Mouse (Mus musculus) cerebellum, adult 2 months (tissue): ENCODE measurements around the gene Ypel1. TPM values are rescaled to one million over a fixed set of nuclear protein-coding genes. Genes with fewer than 3 reads are reported as not detected.

Experiments used
- DNase-seq, 2 experiments: peaks; one replicate each; pipeline ENCODE4 v3.0.0; 2021
- H3K27ac ChIP-seq: fragments of 200-500 bp; 2 replicates; pipeline ENCODE4 v1.5.1; 2012; ENCODE audit warnings: low read length, control low read depth, inconsistent platforms; ENCODE audit not compliant: insufficient read depth
- H3K27me3 ChIP-seq: fragments of 200-500 bp; 2 replicates; pipeline ENCODE4 v1.6.1; 2012; ENCODE audit warnings: inconsistent platforms, mild to moderate bottlenecking, low read length, moderate library complexity; ENCODE audit not compliant: control insufficient read depth, insufficient read depth
- H3K4me1 ChIP-seq: fragments of 200-500 bp; 2 replicates; pipeline ENCODE4 v1.6.1; 2011; ENCODE audit warnings: low read length; ENCODE audit not compliant: control insufficient read depth, insufficient read depth
- H3K4me3 ChIP-seq: fragments of 200-500 bp; replicated peaks from 2 replicates; pipeline ENCODE3; 2011; ENCODE audit warnings: mild to moderate bottlenecking, low read depth, low read length, control low read depth; ENCODE audit not compliant: insufficient read depth
- CTCF ChIP-seq: fragments of 200-500 bp; IDR thresholded peaks from 2 replicates; pipeline ENCODE4 v1.5.1; 2011; ENCODE audit warnings: low read depth, mild to moderate bottlenecking, control low read depth, low read length, moderate library complexity, borderline replicate concordance; ENCODE audit not compliant: insufficient read depth
- POLR2A ChIP-seq: fragments of 200-500 bp; IDR thresholded peaks from 2 replicates; pipeline ENCODE4 v1.6.1; 2011; ENCODE audit warnings: low read length, control low read depth, borderline replicate concordance; ENCODE audit not compliant: insufficient read depth
- WGBS: fragments of 180-500 bp; shearing (Covaris S2); methylation state at CpG from one replicate; pipeline ENCODE4 v1.1.7; 2018; 5-methylcytosine and 5-hydroxymethylcytosine counted together
- polyA plus RNA-seq: library from polyadenylated mRNA; depleted of rRNA; stranded (reverse); fragments of >200 nt; gene quantifications from 2 replicates; pipeline ENCODE4 v1.2.3, GENCODE M21; 2012; rRNA removed

The Ypel1 gene
- polyA plus RNA-seq, 1 experiment: 2.2 TPM

- Histone ChIP-seq H3K27ac (no peak overlapping the region), H3K4me3 (no peak overlapping the region), H3K27me3 (no peaks in the 10 kb centered on the region), H3K4me1 (peaks cover 5% of the 10 kb centered on the region; the same call in 1 of the 2 replicates)
- 100% methylated on average over 1 of the region's 1 CpGs for WGBS
- DNase-seq: peak in 1 of 2 experiments; percentile 26
- TF ChIP-seq CTCF (peak; percentile 61; the same call in 1 of the 2 replicates), POLR2A (no peak)
These were observed 57.8 kb downstream of the Ypel1 start for GRCm38 (mm10) chr16:17127292-17127691.

DNA sequence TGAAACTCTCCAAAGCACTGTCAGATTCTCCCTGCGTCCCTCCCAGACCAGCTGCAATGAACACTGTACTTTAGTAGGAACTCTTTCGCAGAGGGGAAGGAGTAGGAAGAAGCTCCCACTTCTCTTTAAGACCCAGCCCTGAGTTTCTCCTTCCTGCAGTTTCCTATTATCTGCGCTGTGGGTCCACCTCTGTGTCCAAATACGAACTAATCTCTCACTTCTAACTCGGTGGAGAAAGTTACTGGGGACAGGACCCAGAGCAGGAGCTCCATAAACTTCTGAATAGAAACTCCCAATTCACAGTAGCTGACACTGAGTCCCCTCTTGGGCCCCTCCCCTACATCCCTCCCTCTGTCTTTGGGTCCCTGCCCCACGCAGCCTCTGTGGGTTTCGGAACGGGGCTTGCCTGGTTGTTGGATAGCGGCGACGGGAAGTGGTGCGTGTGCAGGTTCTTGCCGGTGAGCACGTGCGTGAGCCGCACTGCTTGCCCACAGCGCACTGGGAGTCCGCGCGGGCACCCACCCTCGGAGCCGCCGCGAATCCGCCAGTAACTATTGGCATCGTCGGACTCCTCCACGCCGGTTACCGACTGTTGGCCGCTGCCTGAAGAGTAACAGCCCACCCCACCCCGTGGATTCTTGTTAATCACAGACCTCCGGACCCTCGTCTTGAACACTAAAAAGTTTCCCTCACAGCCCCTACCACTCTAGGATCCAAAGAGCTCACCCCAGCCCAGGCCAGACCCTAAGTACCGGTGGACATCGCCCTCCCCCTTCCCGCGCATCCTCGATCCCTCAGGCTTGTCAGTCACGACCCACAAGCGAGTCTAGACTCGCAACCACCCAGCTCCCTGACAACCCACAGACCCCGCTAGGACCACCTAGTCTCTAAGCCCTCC lies 61.9 kb downstream of the Ypel1 start:
- DNase-seq: peak; percentile 44 to 63
- 3% methylated on average over 43 of the region's 43 CpGs for WGBS
- H3K27me3 ChIP-seq: no peaks in the 10 kb centered on the region
- TF ChIP-seq CTCF (peak; percentile 23; the same call in 1 of the 2 replicates), POLR2A (no peak)
- no peaks in the 10 kb centered on the region for H3K4me1 ChIP-seq
- peak overlapping the region; percentile 91 for H3K4me3 ChIP-seq
- H3K27ac ChIP-seq: peak overlapping the region; percentile 46

DNA sequence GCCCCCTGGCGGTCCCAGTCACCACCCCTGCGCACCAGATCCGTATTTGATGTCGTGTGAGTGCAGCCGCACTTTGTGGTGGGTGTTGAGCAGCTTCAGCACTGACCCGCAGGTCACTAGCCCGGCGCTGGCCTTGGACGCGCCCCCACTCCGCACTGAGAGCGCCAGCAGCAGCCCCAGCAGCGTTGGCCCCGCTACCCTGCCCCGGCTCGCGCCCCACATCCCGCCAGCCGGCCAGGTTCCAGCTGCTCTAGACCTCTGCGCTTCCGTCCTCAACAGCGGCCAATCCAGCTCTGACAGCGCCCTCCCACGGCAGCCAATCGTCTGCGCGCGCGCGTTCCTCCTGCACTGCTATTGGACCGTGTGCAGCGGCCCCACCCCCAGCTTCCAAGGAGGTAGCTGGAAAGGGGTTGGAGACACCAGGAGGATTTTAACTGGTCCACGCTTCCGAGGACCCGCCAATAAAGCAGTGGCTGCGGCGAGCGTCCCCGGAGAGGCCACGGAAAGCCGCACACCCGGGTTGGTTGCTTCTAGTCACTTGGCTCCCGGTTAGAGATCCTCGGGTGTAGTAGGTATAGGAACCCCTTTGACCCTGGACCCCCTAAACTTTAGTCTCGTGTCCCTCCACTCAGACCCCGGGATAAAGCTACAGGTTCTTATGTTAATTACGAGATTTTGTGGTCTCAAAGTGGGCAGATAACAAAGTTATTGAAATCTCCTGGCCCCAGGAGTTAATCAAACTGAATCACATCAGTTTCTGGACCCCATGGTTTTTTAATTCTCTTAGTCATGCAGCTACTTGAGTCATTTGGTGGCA lies 62.8 kb downstream of the Ypel1 start, which contains the start of gene Sdf2l1:
TSS of gene Sdf2l1 (minus strand) at position 295 of the 817 bp plus-strand sequence.
- peak within 1 kb of the TSS; percentile 46 for H3K27ac ChIP-seq
- no peak for TF ChIP-seq CTCF
- peak; percentile 74 for TF ChIP-seq POLR2A
- under 1% methylated on average over 47 of the region's 47 CpGs for WGBS

GRCm38 (mm10) chr16:17132906-17133200 lies 63.4 kb downstream of the Ypel1 start:
- TF ChIP-seq CTCF: no peak
- TF ChIP-seq POLR2A: no peak
- no peak overlapping the region for H3K27ac ChIP-seq
- 17% methylated on average over 7 of the region's 7 CpGs for WGBS

More for the DNA sequence above, 62.8 kb downstream of the Ypel1 start, which contains the start of gene Sdf2l1:
- peak; percentile 98 to 99 for DNase-seq
- Histone ChIP-seq H3K4me1 (no peaks in the 10 kb centered on the region), H3K27me3 (no peaks in the 10 kb centered on the region), H3K4me3 (peak within 1 kb of the TSS; percentile 91)

More at GRCm38 (mm10) chr16:17132906-17133200, 63.4 kb downstream of the Ypel1 start:
- no peaks in the 10 kb centered on the region for H3K27me3 ChIP-seq
- no peak overlapping the region for H3K4me3 ChIP-seq
- DNase-seq: no peak
- H3K4me1 ChIP-seq: no peaks in the 10 kb centered on the region

Other genes starting within 250 kb of the Ypel1 start
- 1.3 and 2.0 TPM in 2 replicates for gene Spag6l, start 240.2 kb upstream of the Ypel1 start, polyA plus RNA-seq
- gene Igll1, start 205.7 kb upstream of the Ypel1 start, polyA plus RNA-seq: not detected in 2 replicates
- gene Top3b, start 199.0 kb upstream of the Ypel1 start, polyA plus RNA-seq: 102 and 114 TPM in 2 replicates
- 0.40 TPM in 1 of 2 replicates, not detected in the other for gene Vpreb1, start 198.9 kb upstream of the Ypel1 start, polyA plus RNA-seq
- gene Ppm1f, start 173.2 kb upstream of the Ypel1 start, polyA plus RNA-seq: 32.6 and 36.4 TPM in 2 replicates
- 154 and 162 TPM in 2 replicates for gene Mapk1, start 86.3 kb upstream of the Ypel1 start, polyA plus RNA-seq
- 108 and 111 TPM in 2 replicates for gene Ppil2, start 41.6 kb downstream of the Ypel1 start, polyA plus RNA-seq
- gene 2610318N02Rik, start 55.5 kb downstream of the Ypel1 start, polyA plus RNA-seq: 0.81 and 1.2 TPM in 2 replicates
- 20.4 and 21.5 TPM in 2 replicates for gene Sdf2l1, start 62.7 kb downstream of the Ypel1 start, polyA plus RNA-seq
- gene Ydjc, start 74.9 kb downstream of the Ypel1 start, polyA plus RNA-seq: 13.8 and 15.3 TPM in 2 replicates
- 1.5 TPM in 2 replicates for gene Ccdc116, start 77.5 kb downstream of the Ypel1 start, polyA plus RNA-seq
- gene Ube2l3, start 133.0 kb downstream of the Ypel1 start, polyA plus RNA-seq: 128 and 133 TPM in 2 replicates
- gene Rimbp3, start 138.9 kb downstream of the Ypel1 start, polyA plus RNA-seq: 0.55 and 0.57 TPM in 2 replicates
- gene Hic2, start 163.9 kb downstream of the Ypel1 start, polyA plus RNA-seq: 4.1 TPM in 2 replicates
- gene Tmem191c, start 206.4 kb downstream of the Ypel1 start, polyA plus RNA-seq: 59.3 and 66.9 TPM in 2 replicates